ENCODE assay signal across 23 mouse cellular contexts in genomic region chr17:86466412-86466811, GRCm38 (mm10). TPM values are rescaled to one million over a fixed set of nuclear protein-coding genes. Genes with fewer than 3 reads are reported as not detected.
DNase-seq lines count a peak whose midpoint lies in the region; ATAC-seq and TF ChIP-seq lines count a peak whose summit lies in the region.
"Had no signal": no experiment of that assay in that cellular context is flagged by ENCODE, and none has a peak within 500 bp of the region (broad histone marks: within the 10 kb centered on the region; RNA-seq: fewer than 3 reads in every experiment).

No protein-coding gene starts in this region.

- no peak overlapping the region for H3K9ac ChIP-seq in kidney, postnatal 0 days (ENCODE audit: low read depth, low read length)
- no peak overlapping the region for H3K9ac ChIP-seq in forebrain, embryonic 11.5 days (ENCODE audit: low read length)
- H3K9ac ChIP-seq in intestine, embryonic 16.5 days (ENCODE audit: low read depth, low read length): no peak overlapping the region
- H3K9ac ChIP-seq: heart, embryonic 15.5 days; hindbrain, embryonic 15.5 days; neural tube, embryonic 12.5 days had no signal

- no peak for TF ChIP-seq CTCF in kidney, postnatal 0 days (IDR thresholded peaks at IDR 0.05; ENCODE audit: low read depth)

- no peaks in the 10 kb centered on the region for H3K9me3 ChIP-seq in heart, embryonic 10.5 days
- H3K9me3 ChIP-seq in kidney, postnatal 0 days (replicated peaks; ENCODE audit: low read length): no peaks in the 10 kb centered on the region
- no peaks in the 10 kb centered on the region for H3K9me3 ChIP-seq in forebrain, embryonic 11.5 days (ENCODE audit: control insufficient read depth, low read length)
- no peaks in the 10 kb centered on the region for H3K9me3 ChIP-seq in intestine, embryonic 16.5 days (ENCODE audit: control insufficient read depth, low read length)
- H3K9me3 ChIP-seq: heart, embryonic 15.5 days; hindbrain, embryonic 15.5 days; neural tube, embryonic 12.5 days had no signal

- H3K27ac ChIP-seq in heart, embryonic 10.5 days: peak overlapping the region; percentile 81
- H3K27ac ChIP-seq in kidney, postnatal 0 days: peak overlapping the region; percentile 16; the same call in 1 of the 2 replicates
- no peak overlapping the region for H3K27ac ChIP-seq in forebrain, embryonic 11.5 days (ENCODE audit: low read depth, low read length)
- no peak overlapping the region for H3K27ac ChIP-seq in intestine, embryonic 16.5 days (ENCODE audit: low read length)
- H3K27ac ChIP-seq: hindbrain, embryonic 15.5 days; macrophage; neural tube, embryonic 12.5 days had no signal

- H3K4me1 ChIP-seq in heart, embryonic 10.5 days: peaks cover 68% of the 10 kb centered on the region
- peaks cover 20% of the 10 kb centered on the region for H3K4me1 ChIP-seq in kidney, postnatal 0 days (replicated peaks; ENCODE audit: insufficient read depth, low read length)
- peaks cover 17% of the 10 kb centered on the region for H3K4me1 ChIP-seq in forebrain, embryonic 11.5 days (replicated peaks; ENCODE audit: control insufficient read depth, insufficient read depth, low read length)
- H3K4me1 ChIP-seq in intestine, embryonic 16.5 days (ENCODE audit: control insufficient read depth, insufficient read depth, low read length): peaks cover 20% of the 10 kb centered on the region

- H3K4me3 ChIP-seq in heart, embryonic 10.5 days: no peak overlapping the region
- H3K4me3 ChIP-seq in kidney, postnatal 0 days (replicated peaks; ENCODE audit: low read depth, low read length): no peak overlapping the region
- H3K4me3 ChIP-seq in forebrain, embryonic 11.5 days (ENCODE audit: low read depth, low read length): no peak overlapping the region
- H3K4me3 ChIP-seq in intestine, embryonic 16.5 days (ENCODE audit: low read length): no peak overlapping the region
- H3K4me3 ChIP-seq: hindbrain, embryonic 15.5 days; neural tube, embryonic 12.5 days had no signal

- intact Hi-C loops in heart, postnatal 25 days (cut with DNase I): no loop called here

- no peaks in the 10 kb centered on the region for H3K36me3 ChIP-seq in heart, embryonic 10.5 days
- no peaks in the 10 kb centered on the region for H3K36me3 ChIP-seq in kidney, postnatal 0 days (ENCODE audit: insufficient read depth, low read length)
- no peaks in the 10 kb centered on the region for H3K36me3 ChIP-seq in forebrain, embryonic 11.5 days (ENCODE audit: control insufficient read depth, insufficient read depth, low read length)
- H3K36me3 ChIP-seq in intestine, embryonic 16.5 days (ENCODE audit: control insufficient read depth, insufficient read depth, low read length): no peaks in the 10 kb centered on the region
- H3K36me3 ChIP-seq: heart, embryonic 15.5 days; hindbrain, embryonic 15.5 days; neural tube, embryonic 12.5 days had no signal

- WGBS in heart, embryonic 10.5 days: 72% methylated on average over 7 of the region's 7 CpGs
- 68% methylated on average over 7 of the region's 7 CpGs for WGBS in kidney, postnatal 0 days
- WGBS in forebrain, embryonic 11.5 days: 17% methylated on average over 7 of the region's 7 CpGs
- WGBS in intestine, embryonic 16.5 days: 71% methylated on average over 7 of the region's 7 CpGs

- H3K4me2 ChIP-seq in kidney, postnatal 0 days (ENCODE audit: low read length): no peak overlapping the region
- peak overlapping the region; percentile 39; the same call in 1 of the 2 replicates for H3K4me2 ChIP-seq in forebrain, embryonic 11.5 days (ENCODE audit: low read depth, low read length, severe bottlenecking)
- H3K4me2 ChIP-seq in intestine, embryonic 16.5 days (ENCODE audit: low read depth, low read length): no peak overlapping the region
- H3K4me2 ChIP-seq: hindbrain, embryonic 15.5 days; liver, embryonic 11.5 days; neural tube, embryonic 12.5 days had no signal

- DNase-seq in heart, embryonic 10.5 days (ENCODE audit: low spot score): no peak
- DNase-seq in heart, postnatal 25 days (ENCODE audit: low spot score): no peak
- DNase-seq in kidney, postnatal 0 days (ENCODE audit: low spot score): no peak
- DNase-seq in kidney, postnatal 10 days: no peak
- no peak for DNase-seq in forebrain, embryonic 11.5 days (ENCODE audit: low spot score)
- DNase-seq in left cerebral cortex, adult 11 months (ENCODE audit: low spot score): no peak
- no peak for DNase-seq in thymus, postnatal 36 days
- DNase-seq: cerebellum, adult 9-11 months; gastrocnemius, postnatal 25 days; layer of hippocampus, postnatal 36 days; left cerebral cortex, postnatal 4 days; lung, adult 2 months; right cerebral cortex, postnatal 25 days; thymus, postnatal 14 days had no signal

- ATAC-seq in kidney, postnatal 0 days (replicated peaks; ENCODE audit: low FRiP score, low read depth): no peak
- no peak for ATAC-seq in forebrain, embryonic 11.5 days (replicated peaks; ENCODE audit: low FRiP score)
- ATAC-seq in intestine, embryonic 16.5 days: peak; percentile 74
- ATAC-seq: CD4-positive, CD25-positive, alpha-beta regulatory T cell, adult 4 months had no signal

- no peaks in the 10 kb centered on the region for H3K27me3 ChIP-seq in heart, embryonic 10.5 days (ENCODE audit: insufficient read depth, poor library complexity, severe bottlenecking)
- no peaks in the 10 kb centered on the region for H3K27me3 ChIP-seq in kidney, postnatal 0 days (ENCODE audit: insufficient read depth, low read length)
- H3K27me3 ChIP-seq in forebrain, embryonic 11.5 days (ENCODE audit: control insufficient read depth, insufficient read depth, low read length): peaks cover 28% of the 10 kb centered on the region
- H3K27me3 ChIP-seq in intestine, embryonic 16.5 days (replicated peaks; ENCODE audit: control insufficient read depth, insufficient read depth, low read length): no peaks in the 10 kb centered on the region
- H3K27me3 ChIP-seq: heart, embryonic 15.5 days; hindbrain, embryonic 15.5 days; neural tube, embryonic 12.5 days had no signal

RNA-seq across cellular contexts. Expression of gene Gm10309, which starts 38.6 kb away (rescaled TPM):
- polyA plus RNA-seq in heart, embryonic 10.5 days (2016; fragmentation: Nextera tagmentation; extraction: Ambion mirVana): 0.38 and 0.44 TPM in 2 replicates
- not detected for total RNA-seq in heart, postnatal 25 days (2021)
- polyA plus RNA-seq in kidney, postnatal 0 days (2015; fragmentation: Nextera tagmentation; extraction: Ambion mirVana): 0.09 and 0.18 TPM in 2 replicates
- polyA plus RNA-seq in forebrain, embryonic 11.5 days (2014; fragmentation: Nextera tagmentation; extraction: Ambion mirVana): 0.13 and 0.24 TPM in 2 replicates
- 0.24 and 0.37 TPM in 2 replicates for polyA plus RNA-seq in intestine, embryonic 16.5 days (2015; fragmentation: Nextera tagmentation; extraction: Ambion mirVana)
- total RNA-seq: gastrocnemius, postnatal 25 days; layer of hippocampus, postnatal 36 days; left cerebral cortex, postnatal 4 days; MEL; monocyte, adult 5-6 weeks had no signal
- polyA plus RNA-seq: macrophage had no signal

Comparison
In these comparisons a context has a peak if more than half of its experiments do, and no peak if none do; other contexts are left out.
1. H3K27ac ChIP-seq: peak in heart, embryonic 10.5 days (single experiment) and kidney, postnatal 0 days (single experiment); none in forebrain, embryonic 11.5 days (single experiment) and intestine, embryonic 16.5 days (single experiment).